Mouse (Mus musculus) ES-E14 (cell line): ENCODE measurements around the gene Asphd1.

ENCODE experiments used
- CHD2 ChIP-seq: IDR thresholded peaks from 2 replicates; pipeline ENCODE4 v1.6.1; 2014; ENCODE audit warnings: mild to moderate bottlenecking, low read depth, low read length, inconsistent platforms
- HCFC1 ChIP-seq: IDR thresholded peaks from 2 replicates; pipeline ENCODE4 v1.6.1; 2012; ENCODE audit warnings: low read length, inconsistent platforms, borderline replicate concordance; ENCODE audit not compliant: insufficient read depth
- MAFK ChIP-seq: IDR thresholded peaks from 2 replicates; pipeline ENCODE4 v1.6.1; 2014; ENCODE audit warnings: mild to moderate bottlenecking, low read depth, low read length, inconsistent platforms; ENCODE audit not compliant: insufficient read depth
- ZC3H11A ChIP-seq: IDR thresholded peaks from 2 replicates; pipeline ENCODE4 v1.6.1; 2012; ENCODE audit warnings: low read depth, mild to moderate bottlenecking, inconsistent platforms, low read length, borderline replicate concordance
- ZNF384 ChIP-seq: IDR thresholded peaks from 2 replicates; pipeline ENCODE4 v1.6.1; 2012; ENCODE audit warnings: low read depth, low read length, inconsistent platforms

- TF ChIP-seq MAFK (no peak), CHD2 (no peak), ZNF384 (no peak), ZC3H11A (no peak), HCFC1 (no peak)
Measured at GRCm38 (mm10) chr7:126923999-126924398, 25.4 kb downstream of the Asphd1 start.
